Mouse (Mus musculus): ENCODE data around the gene Gckr.
A peak's percentile ranks its signal among the peaks of the same experiment; 100 is the strongest.

- TF ChIP-seq CTCF (IDR thresholded peaks at IDR 0.05; ENCODE audit: low read depth, low read length) (no peak), EP300 (IDR thresholded peaks at IDR 0.05; ENCODE audit: insufficient read depth, low read depth, low read length) (0 out of 2 replicates have a peak, but pooled peaks have one; percentile 64), POLR2A (IDR thresholded peaks at IDR 0.05; ENCODE audit: insufficient read depth, low read length) (no peak)
Measured at GRCm38 (mm10) chr5:31290521-31291360, 6.5 kb upstream of the Gckr start, which contains the start of gene Ift172.

Data from ES-Bruce4 (cell line).